Mouse (Mus musculus) lung, postnatal 0 days (tissue): ENCODE results near the gene Syn3. TPM values are rescaled to one million over a fixed set of nuclear protein-coding genes. Genes with fewer than 3 reads are reported as not detected.

Experiments used
- ATAC-seq: fragments of 200-750 bp; cut with Nextera tagmentation; 2 replicates; pipeline ENCODE4 v1.8.0; 2017; ENCODE audit warnings: moderate library complexity
- DNase-seq: peaks from one replicate; pipeline ENCODE4 v3.0.0-alpha.2; 2016; ENCODE audit warnings: low spot score
- H3K27ac ChIP-seq: fragments of 300-500 bp; sonication (generic); 2 replicates; pipeline ENCODE4 v1.5.1; 2014; ENCODE audit warnings: antibody characterized with exemption, mild to moderate bottlenecking, low read length, mixed read lengths
- H3K27me3 ChIP-seq: fragments of 300-500 bp; sonication (generic); replicated peaks from 2 replicates; pipeline ENCODE4 v1.6.1; 2014; ENCODE audit warnings: low read length, mixed read lengths; ENCODE audit not compliant: insufficient read depth
- H3K36me3 ChIP-seq: fragments of 300-500 bp; sonication (generic); 2 replicates; pipeline ENCODE4 v1.6.1; 2014; ENCODE audit warnings: low read length, mixed read lengths; ENCODE audit not compliant: insufficient read depth
- H3K4me1 ChIP-seq: fragments of 300-500 bp; sonication (generic); 2 replicates; pipeline ENCODE4 v1.6.1; 2014; ENCODE audit warnings: antibody characterized with exemption, low read depth, low read length, mixed read lengths; ENCODE audit not compliant: insufficient read depth
- H3K4me2 ChIP-seq: fragments of 300-500 bp; sonication (generic); replicated peaks from 2 replicates; pipeline ENCODE4 v1.6.1; 2014; ENCODE audit warnings: low read depth, mild to moderate bottlenecking, low read length, moderate library complexity, mixed read lengths
- H3K4me3 ChIP-seq: fragments of 300-500 bp; sonication (generic); 2 replicates; pipeline ENCODE4 v1.5.1; 2014; ENCODE audit warnings: low read depth, low read length
- H3K9ac ChIP-seq: fragments of 300-500 bp; sonication (generic); replicated peaks from 2 replicates; pipeline ENCODE4 v1.6.1; 2014; ENCODE audit warnings: low read depth, mild to moderate bottlenecking
- H3K9me3 ChIP-seq: fragments of 300-500 bp; sonication (generic); 2 replicates; pipeline ENCODE4 v1.6.1; 2016; ENCODE audit warnings: low read length, mixed read lengths
- CTCF ChIP-seq: IDR thresholded peaks from 2 replicates; pipeline ENCODE4 v1.5.1; 2016; ENCODE audit warnings: antibody characterized with exemption, mild to moderate bottlenecking
- EP300 ChIP-seq: IDR thresholded peaks from 2 replicates; pipeline ENCODE4 v1.6.1; 2016; ENCODE audit warnings: antibody characterized with exemption, mild to moderate bottlenecking, control low read depth
- WGBS: fragments of 180-500 bp; shearing (Covaris S2); extraction: QIAGEN DNeasy Blood & Tissue Kit; methylation state at CpG from one replicate; pipeline ENCODE4 v1.1.7; 2014; 5-methylcytosine and 5-hydroxymethylcytosine counted together
- polyA plus RNA-seq: library from polyadenylated mRNA; unstranded; fragments of >200 nt; fragmentation: Nextera tagmentation; extraction: Ambion mirVana; gene quantifications from 2 replicates; pipeline ENCODE4 v1.2.1, GENCODE M21; 2015

The Syn3 gene
- polyA plus RNA-seq, 1 experiment from 2014 or later = 0.72 TPM

GRCm38 (mm10) chr10:86063018-86063384 is 435.7 kb downstream of the Syn3 start:
- Histone ChIP-seq H3K9ac (no peak overlapping the region), H3K27ac (no peak overlapping the region), H3K9me3 (0 out of 2 replicates have a peak, but pooled peaks cover 4% of the 10 kb centered on the region), H3K4me3 (no peak overlapping the region), H3K4me1 (no peaks in the 10 kb centered on the region), H3K27me3 (no peaks in the 10 kb centered on the region), H3K4me2 (no peak overlapping the region), H3K36me3 (no peaks in the 10 kb centered on the region)
- 84% methylated on average over 8 of the region's 8 CpGs for WGBS
- ATAC-seq (no peak), DNase-seq (no peak)
- no peak for TF ChIP-seq EP300
- TF ChIP-seq CTCF = no peak

- no peak overlapping the region for H3K4me2 ChIP-seq
- H3K36me3 ChIP-seq = no peaks in the 10 kb centered on the region
- 0 out of 2 replicates have a peak, but pooled peaks cover 4% of the 10 kb centered on the region for H3K9me3 ChIP-seq
- no peak for ATAC-seq
- H3K27me3 ChIP-seq = no peaks in the 10 kb centered on the region
- TF ChIP-seq EP300 (no peak), CTCF (no peak)
- H3K4me1 ChIP-seq = no peaks in the 10 kb centered on the region
- no peak overlapping the region for H3K9ac ChIP-seq
- no peak for DNase-seq
- WGBS = 34% methylated on average over 5 of the region's 5 CpGs
- no peak overlapping the region for H3K27ac ChIP-seq
- no peak overlapping the region for H3K4me3 ChIP-seq
These were observed 436.3 kb downstream of the Syn3 start for GRCm38 (mm10) chr10:86062261-86063017.

- H3K4me2 ChIP-seq = no peak overlapping the region
- TF ChIP-seq EP300 = no peak
- no peak for TF ChIP-seq CTCF
- H3K4me3 ChIP-seq = no peak overlapping the region
- H3K27ac ChIP-seq = no peak overlapping the region
- no peaks in the 10 kb centered on the region for H3K27me3 ChIP-seq
- no peaks in the 10 kb centered on the region for H3K4me1 ChIP-seq
- no peak overlapping the region for H3K9ac ChIP-seq
- ATAC-seq (no peak), DNase-seq (no peak)
- H3K36me3 ChIP-seq = no peaks in the 10 kb centered on the region
- H3K9me3 ChIP-seq = 0 out of 2 replicates have a peak, but pooled peaks cover 4% of the 10 kb centered on the region
- 72% methylated on average over 3 of the region's 3 CpGs for WGBS
These were observed 438.4 kb downstream of the Syn3 start for GRCm38 (mm10) chr10:86060267-86060666.

- Histone ChIP-seq H3K36me3 (no peaks in the 10 kb centered on the region), H3K9ac (no peak overlapping the region), H3K4me2 (no peak overlapping the region), H3K9me3 (0 out of 2 replicates have a peak, but pooled peaks cover 4% of the 10 kb centered on the region), H3K27me3 (no peaks in the 10 kb centered on the region), H3K4me1 (no peaks in the 10 kb centered on the region), H3K27ac (no peak overlapping the region), H3K4me3 (no peak overlapping the region)
- no peak for DNase-seq
- WGBS = 67% methylated on average over 2 of the region's 2 CpGs
- ATAC-seq = no peak
- TF ChIP-seq CTCF (no peak), EP300 (no peak)
These were observed 441.0 kb downstream of the Syn3 start for GRCm38 (mm10) chr10:86057712-86058111.

- no peak overlapping the region for H3K27ac ChIP-seq
- ATAC-seq (no peak), DNase-seq (no peak)
- H3K4me2 ChIP-seq = no peak overlapping the region
- TF ChIP-seq CTCF = no peak
- TF ChIP-seq EP300 = no peak
- H3K4me1 ChIP-seq = no peaks in the 10 kb centered on the region
- H3K9ac ChIP-seq = no peak overlapping the region
- no peaks in the 10 kb centered on the region for H3K27me3 ChIP-seq
- WGBS = 81% methylated on average over 11 of the region's 11 CpGs
- H3K4me3 ChIP-seq = no peak overlapping the region
- H3K36me3 ChIP-seq = no peaks in the 10 kb centered on the region
- 0 out of 2 replicates have a peak, but pooled peaks cover 4% of the 10 kb centered on the region for H3K9me3 ChIP-seq
These were observed 441.4 kb downstream of the Syn3 start for GRCm38 (mm10) chr10:86057286-86057685.

GRCm38 (mm10) chr10:86056297-86056903 is 442.3 kb downstream of the Syn3 start:
- Histone ChIP-seq H3K4me2 (no peak overlapping the region), H3K27ac (no peak overlapping the region), H3K9ac (no peak overlapping the region), H3K36me3 (no peaks in the 10 kb centered on the region), H3K27me3 (no peaks in the 10 kb centered on the region), H3K9me3 (no peaks in the 10 kb centered on the region), H3K4me3 (no peak overlapping the region), H3K4me1 (no peaks in the 10 kb centered on the region)
- 71% methylated on average over 8 of the region's 8 CpGs for WGBS
- ATAC-seq = no peak
- DNase-seq = no peak
- TF ChIP-seq EP300 = no peak
- peak; percentile 34; the same call in 1 of the 2 replicates for TF ChIP-seq CTCF
